Mouse (Mus musculus): ENCODE measurements at regions not wholly inside any gene's neighbourhood (a gene's known extent, or its start where the extent isn't known, plus 50 kb on each side); places are given as distances from the start of the nearest gene placed in this dataset.

- peak in 1 of 2 experiments; percentile 31 for DNase-seq (ENCODE audit: low spot score in 2 of 2)
Observed at GRCm38 (mm10) chr3:146337429-146337828, 67.0 kb upstream of the Ssx2ip start.

GRCm38 (mm10) chr3:146337861-146338281, 66.6 kb upstream of the Ssx2ip start:
- DNase-seq (ENCODE audit: low spot score in 2 of 2): peak; percentile 60 to 72

- DNase-seq (ENCODE audit: low spot score in 2 of 2): no peak
Observed at GRCm38 (mm10) chr3:146338445-146338844, 66.0 kb upstream of the Ssx2ip start.

GRCm38 (mm10) chr3:146340316-146341055, 64.0 kb upstream of the Ssx2ip start:
- no peak for DNase-seq (ENCODE audit: low spot score in 2 of 2)

GRCm38 (mm10) chr3:146341652-146342340, 62.6 kb upstream of the Ssx2ip start:
- DNase-seq (ENCODE audit: low spot score in 2 of 2): no peak

GRCm38 (mm10) chr3:146342727-146343126, 61.7 kb upstream of the Ssx2ip start:
- DNase-seq (ENCODE audit: low spot score in 2 of 2): no peak

- DNase-seq (ENCODE audit: low spot score in 2 of 2): peak; percentile 71 to 81
Observed at GRCm38 (mm10) chr3:146343649-146344401, 60.6 kb upstream of the Ssx2ip start.

GRCm38 (mm10) chr3:146344402-146345025, 59.9 kb upstream of the Ssx2ip start:
- no peak for DNase-seq (ENCODE audit: low spot score in 2 of 2)

GRCm38 (mm10) chr3:146345308-146345780, 59.1 kb upstream of the Ssx2ip start:
- peak; percentile 77 to 80 for DNase-seq (ENCODE audit: low spot score in 2 of 2)

GRCm38 (mm10) chr3:146345946-146346345, 58.5 kb upstream of the Ssx2ip start:
- no peak for DNase-seq (ENCODE audit: low spot score in 2 of 2)

GRCm38 (mm10) chr3:146347311-146347710, 57.1 kb upstream of the Ssx2ip start:
- no peak for DNase-seq (ENCODE audit: low spot score in 2 of 2)

GRCm38 (mm10) chr3:146348921-146349320, 55.5 kb upstream of the Ssx2ip start:
- DNase-seq (ENCODE audit: low spot score in 2 of 2): no peak

- DNase-seq (ENCODE audit: low spot score in 2 of 2): no peak
Observed at GRCm38 (mm10) chr3:146349393-146349792, 55.0 kb upstream of the Ssx2ip start.

GRCm38 (mm10) chr3:146350126-146350525, 54.3 kb upstream of the Ssx2ip start:
- no peak for DNase-seq (ENCODE audit: low spot score in 2 of 2)

- DNase-seq (ENCODE audit: low spot score in 2 of 2): no peak
Observed at GRCm38 (mm10) chr3:146351468-146351867, 53.0 kb upstream of the Ssx2ip start.

GRCm38 (mm10) chr3:146352187-146352586, 52.3 kb upstream of the Ssx2ip start:
- no peak for DNase-seq (ENCODE audit: low spot score in 2 of 2)

GRCm38 (mm10) chr3:146353961-146354360, 50.5 kb upstream of the Ssx2ip start:
- DNase-seq (ENCODE audit: low spot score in 2 of 2): no peak
